ENCODE assay signal across 9 mouse cellular contexts in the genomic region with DNA sequence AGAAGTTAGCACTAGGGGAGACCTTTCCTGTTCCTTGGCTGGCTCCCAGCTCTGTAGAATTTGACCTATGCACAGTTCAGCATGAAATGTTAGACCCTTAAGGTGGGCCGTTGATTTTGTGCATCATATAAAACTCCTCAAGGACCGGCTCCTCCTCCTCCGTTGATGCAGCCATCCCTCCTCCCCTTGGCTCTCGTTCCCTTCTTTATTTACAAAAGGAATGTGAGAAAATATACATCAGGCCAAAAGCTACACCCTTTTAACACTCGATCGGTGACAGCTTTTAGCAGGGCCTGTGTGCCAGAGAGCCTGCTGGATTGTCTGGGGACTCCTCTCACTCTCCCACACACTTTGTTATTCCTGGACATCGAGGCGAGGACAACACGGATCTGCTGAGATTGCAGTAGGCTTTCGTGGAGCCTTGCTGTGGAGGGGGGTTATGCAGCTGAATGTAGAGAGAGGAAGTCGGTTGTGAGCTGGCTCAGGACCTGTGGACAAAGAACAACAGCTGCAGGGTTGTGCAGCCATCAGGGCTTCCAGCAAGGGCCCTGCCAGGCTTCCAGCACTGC. TPM values are rescaled to one million over a fixed set of nuclear protein-coding genes. Genes with fewer than 3 reads are reported as not detected.
A peak's percentile ranks its signal among the peaks of the same experiment; 100 is the strongest.
DNase-seq lines count a peak whose midpoint lies in the region; ATAC-seq and TF ChIP-seq lines count a peak whose summit lies in the region.
"Had no signal": no experiment of that assay in that cellular context is flagged by ENCODE, and none has a peak within 500 bp of the region (broad histone marks: within the 10 kb centered on the region; RNA-seq: fewer than 3 reads in every experiment).

No protein-coding gene starts in this region.

- ATAC-seq in heart, embryonic 13.5 days (ENCODE audit: extremely low read depth, insufficient number of reproducible peaks, low FRiP score, low TSS enrichment) = peak; percentile 67; the same call in 1 of the 2 replicates
- peak; percentile 52 for ATAC-seq in kidney, postnatal 0 days (replicated peaks; ENCODE audit: low FRiP score, low read depth)
- ATAC-seq in lung, embryonic 16.5 days (ENCODE audit: low read depth) = peak; percentile 91
- ATAC-seq in stomach, embryonic 16.5 days (ENCODE audit: insufficient read depth, low FRiP score) = peak; percentile 72

- H3K4me3 ChIP-seq in heart, embryonic 13.5 days = no peak overlapping the region
- H3K4me3 ChIP-seq in kidney, postnatal 0 days (replicated peaks; ENCODE audit: low read depth, low read length) = no peak overlapping the region
- H3K4me3 ChIP-seq in lung, embryonic 16.5 days (ENCODE audit: low read length) = no peak overlapping the region
- no peak overlapping the region for H3K4me3 ChIP-seq in stomach, embryonic 16.5 days (replicated peaks; ENCODE audit: low read length)

- no peaks in the 10 kb centered on the region for H3K9me3 ChIP-seq in heart, embryonic 13.5 days
- no peaks in the 10 kb centered on the region for H3K9me3 ChIP-seq in kidney, postnatal 0 days (replicated peaks; ENCODE audit: low read length)
- H3K9me3 ChIP-seq in lung, embryonic 16.5 days (ENCODE audit: control insufficient read depth, low read length) = no peaks in the 10 kb centered on the region
- H3K9me3 ChIP-seq in stomach, embryonic 16.5 days (replicated peaks; ENCODE audit: control insufficient read depth, low read length) = no peaks in the 10 kb centered on the region

- H3K4me2 ChIP-seq in heart, embryonic 13.5 days = peak overlapping the region; percentile 40
- H3K4me2 ChIP-seq in kidney, postnatal 0 days (ENCODE audit: low read length) = peak overlapping the region; percentile 38
- peak overlapping the region; percentile 35 for H3K4me2 ChIP-seq in lung, embryonic 16.5 days (ENCODE audit: low read depth, low read length)
- peak overlapping the region; percentile 8; the same call in 1 of the 2 replicates for H3K4me2 ChIP-seq in stomach, embryonic 16.5 days (ENCODE audit: low read depth, low read length)

- peaks cover 40% of the 10 kb centered on the region for H3K4me1 ChIP-seq in heart, embryonic 13.5 days
- H3K4me1 ChIP-seq in kidney, postnatal 0 days (replicated peaks; ENCODE audit: insufficient read depth, low read length) = peaks cover 29% of the 10 kb centered on the region
- H3K4me1 ChIP-seq in lung, embryonic 16.5 days (replicated peaks; ENCODE audit: control insufficient read depth, insufficient read depth, low read length) = peaks cover 25% of the 10 kb centered on the region
- H3K4me1 ChIP-seq in stomach, embryonic 16.5 days (ENCODE audit: control insufficient read depth, insufficient read depth, low read length) = peaks cover 28% of the 10 kb centered on the region

- peaks cover 63% of the 10 kb centered on the region for H3K36me3 ChIP-seq in heart, embryonic 13.5 days
- H3K36me3 ChIP-seq in kidney, postnatal 0 days (ENCODE audit: insufficient read depth, low read length) = peaks cover 11% of the 10 kb centered on the region; the same call in 1 of the 2 replicates
- peaks cover 5% of the 10 kb centered on the region; the same call in 1 of the 2 replicates for H3K36me3 ChIP-seq in lung, embryonic 16.5 days (ENCODE audit: control insufficient read depth, insufficient read depth, low read length)
- 0 out of 2 replicates have a peak, but pooled peaks cover 7% of the 10 kb centered on the region for H3K36me3 ChIP-seq in stomach, embryonic 16.5 days (ENCODE audit: control insufficient read depth, insufficient read depth, low read length)

- H3K27me3 ChIP-seq in heart, embryonic 13.5 days (replicated peaks) = no peaks in the 10 kb centered on the region
- H3K27me3 ChIP-seq in kidney, postnatal 0 days (ENCODE audit: insufficient read depth, low read length) = no peaks in the 10 kb centered on the region
- H3K27me3 ChIP-seq in lung, embryonic 16.5 days (ENCODE audit: control insufficient read depth, insufficient read depth, low read depth, low read length) = no peaks in the 10 kb centered on the region
- H3K27me3 ChIP-seq in stomach, embryonic 16.5 days (ENCODE audit: control insufficient read depth, insufficient read depth, low read length) = no peaks in the 10 kb centered on the region

- H3K27ac ChIP-seq in heart, embryonic 13.5 days (replicated peaks) = peak overlapping the region; percentile 84
- H3K27ac ChIP-seq in kidney, postnatal 0 days = peak overlapping the region; percentile 88
- H3K27ac ChIP-seq in lung, embryonic 16.5 days (ENCODE audit: low read length) = peak overlapping the region; percentile 82
- peak overlapping the region; percentile 83 for H3K27ac ChIP-seq in stomach, embryonic 16.5 days (ENCODE audit: low read length)

- WGBS in heart, embryonic 13.5 days = 38% methylated on average over 11 of the region's 11 CpGs
- WGBS in kidney, postnatal 0 days = 12% methylated on average over 11 of the region's 11 CpGs
- WGBS in lung, embryonic 16.5 days = 9% methylated on average over 11 of the region's 11 CpGs
- WGBS in stomach, embryonic 16.5 days = 15% methylated on average over 11 of the region's 11 CpGs

- H3K9ac ChIP-seq in heart, embryonic 13.5 days = peak overlapping the region; percentile 50; the same call in 1 of the 2 replicates
- no peak overlapping the region for H3K9ac ChIP-seq in kidney, postnatal 0 days (ENCODE audit: low read depth, low read length)
- H3K9ac ChIP-seq in lung, embryonic 16.5 days (ENCODE audit: low read length) = peak overlapping the region; percentile 40
- H3K9ac ChIP-seq in stomach, embryonic 16.5 days (ENCODE audit: low read length) = peak overlapping the region; percentile 25; the same call in 1 of the 2 replicates

- DNase-seq in urinary bladder, postnatal 36 days (ENCODE audit: low spot score in 2 of 2) = peak; percentile 31 to 36
- no peak for DNase-seq in urinary bladder, postnatal 25 days (ENCODE audit: low spot score)
- peak; percentile 96 for DNase-seq in kidney, postnatal 0 days (ENCODE audit: low spot score)
- no peak for DNase-seq in cerebellum, postnatal 25 days
- no peak for DNase-seq in adrenal gland, postnatal 36 days

- no peak for TF ChIP-seq CTCF in kidney, postnatal 0 days (IDR thresholded peaks at IDR 0.05; ENCODE audit: low read depth)

RNA-seq across cellular contexts. Expression of gene Gm45521, which starts 56.5 kb away (rescaled TPM):
- polyA plus RNA-seq in heart, embryonic 13.5 days (2015; fragmentation: Nextera tagmentation; extraction: Ambion mirVana) = not detected in 2 replicates
- polyA plus RNA-seq in kidney, postnatal 0 days (2015; fragmentation: Nextera tagmentation; extraction: Ambion mirVana) = not detected in 2 replicates
- not detected in 2 replicates for polyA plus RNA-seq in lung, embryonic 16.5 days (2015; fragmentation: Nextera tagmentation; extraction: Ambion mirVana)
- polyA plus RNA-seq in stomach, embryonic 16.5 days (2015; fragmentation: Nextera tagmentation; extraction: Ambion mirVana) = not detected in 2 replicates
- total RNA-seq in adrenal gland, postnatal 36 days (2021) = not detected
- total RNA-seq: gastrocnemius, postnatal 36 days had no signal

Comparison
In these comparisons a context has a peak if more than half of its experiments do, and no peak if none do; other contexts are left out.
1. DNase-seq: peak in urinary bladder, postnatal 36 days (2 of 2) and kidney, postnatal 0 days (single experiment); none in urinary bladder, postnatal 25 days (single experiment), cerebellum, postnatal 25 days (0 of 2) and adrenal gland, postnatal 36 days (0 of 2).
2. Peak in every context shown above with its lines, with median percentiles within 50 percentile points of each other: ATAC-seq, H3K27ac ChIP-seq and H3K4me2 ChIP-seq.